Mouse (Mus musculus) lung, embryonic 15.5 days (tissue): ENCODE measurements at regions not wholly inside any gene's neighbourhood (a gene's known extent, or its start where the extent isn't known, plus 50 kb on each side); places are given as distances from the start of the nearest gene placed in this dataset.

Experiments used
- ATAC-seq: fragments of 200-750 bp; cut with Nextera tagmentation; 2 replicates; pipeline ENCODE4 v1.8.0; 2017; ENCODE audit warnings: moderate number of reproducible peaks, borderline replicate concordance; ENCODE audit not compliant: low FRiP score, low TSS enrichment; ENCODE audit errors: extremely low read depth
- H3K27ac ChIP-seq: fragments of 300-500 bp; sonication (generic); 2 replicates; pipeline ENCODE4 v1.5.1; 2015; ENCODE audit warnings: moderate library complexity, mild to moderate bottlenecking, inconsistent platforms
- H3K27me3 ChIP-seq: fragments of 300-500 bp; sonication (generic); 2 replicates; pipeline ENCODE4 v1.6.1; 2015; ENCODE audit warnings: inconsistent platforms
- H3K36me3 ChIP-seq: fragments of 300-500 bp; sonication (generic); 2 replicates; pipeline ENCODE4 v1.6.1; 2015; ENCODE audit warnings: inconsistent platforms
- H3K4me1 ChIP-seq: fragments of 300-500 bp; sonication (generic); 2 replicates; pipeline ENCODE4 v1.6.1; 2015; ENCODE audit warnings: inconsistent platforms
- H3K4me2 ChIP-seq: fragments of 300-500 bp; sonication (generic); 2 replicates; pipeline ENCODE4 v1.6.1; 2015; ENCODE audit warnings: inconsistent platforms, mild to moderate bottlenecking, moderate library complexity
- H3K4me3 ChIP-seq: fragments of 300-500 bp; sonication (generic); 2 replicates; pipeline ENCODE4 v1.5.1; 2015; ENCODE audit warnings: mild to moderate bottlenecking, inconsistent platforms
- H3K9ac ChIP-seq: fragments of 300-500 bp; sonication (generic); 2 replicates; pipeline ENCODE4 v1.6.1; 2015; ENCODE audit warnings: inconsistent platforms
- H3K9me3 ChIP-seq: fragments of 300-500 bp; sonication (generic); 2 replicates; pipeline ENCODE4 v1.6.1; 2016; ENCODE audit warnings: inconsistent platforms
- WGBS: fragments of 180-500 bp; shearing (Covaris S2); methylation state at CpG from one replicate; pipeline ENCODE4 v1.1.7; 2015; 5-methylcytosine and 5-hydroxymethylcytosine counted together

GRCm38 (mm10) chr15:62314449-62314848 is 1391.6 kb upstream of the A1bg start:
- Histone ChIP-seq H3K9ac (no peak overlapping the region), H3K4me1 (no peaks in the 10 kb centered on the region), H3K27ac (no peak overlapping the region), H3K4me3 (no peak overlapping the region), H3K36me3 (no peaks in the 10 kb centered on the region), H3K9me3 (no peaks in the 10 kb centered on the region), H3K27me3 (no peaks in the 10 kb centered on the region), H3K4me2 (no peak overlapping the region)
- no peak for ATAC-seq
- WGBS = 62% methylated on average over 2 of the region's 2 CpGs

- Histone ChIP-seq H3K27ac (no peak overlapping the region), H3K27me3 (no peaks in the 10 kb centered on the region), H3K9me3 (no peaks in the 10 kb centered on the region), H3K9ac (no peak overlapping the region), H3K4me2 (no peak overlapping the region), H3K4me1 (no peaks in the 10 kb centered on the region), H3K4me3 (no peak overlapping the region), H3K36me3 (no peaks in the 10 kb centered on the region)
- no peak for ATAC-seq
- WGBS = 83% methylated on average over 3 of the region's 3 CpGs
These were observed 1379.4 kb upstream of the A1bg start for GRCm38 (mm10) chr15:62302233-62302632.

- Histone ChIP-seq H3K36me3 (no peaks in the 10 kb centered on the region), H3K9ac (no peak overlapping the region), H3K27ac (no peak overlapping the region), H3K4me3 (no peak overlapping the region), H3K4me1 (no peaks in the 10 kb centered on the region), H3K4me2 (no peak overlapping the region), H3K9me3 (no peaks in the 10 kb centered on the region), H3K27me3 (no peaks in the 10 kb centered on the region)
- ATAC-seq = no peak
- 84% methylated on average over 3 of the region's 3 CpGs for WGBS
These were observed 1378.8 kb upstream of the A1bg start for GRCm38 (mm10) chr15:62301567-62301966.

GRCm38 (mm10) chr15:62297138-62297537 is 1374.3 kb upstream of the A1bg start:
- Histone ChIP-seq H3K9me3 (no peaks in the 10 kb centered on the region), H3K27me3 (no peaks in the 10 kb centered on the region), H3K27ac (no peak overlapping the region), H3K4me3 (no peak overlapping the region), H3K4me2 (no peak overlapping the region), H3K9ac (no peak overlapping the region), H3K36me3 (no peaks in the 10 kb centered on the region), H3K4me1 (peaks cover 12% of the 10 kb centered on the region)
- no peak for ATAC-seq
- 86% methylated on average over 5 of the region's 5 CpGs for WGBS

GRCm38 (mm10) chr15:62295233-62295927 is 1372.6 kb upstream of the A1bg start:
- Histone ChIP-seq H3K4me3 (no peak overlapping the region), H3K36me3 (no peaks in the 10 kb centered on the region), H3K4me1 (peaks cover 12% of the 10 kb centered on the region), H3K27ac (peak overlapping the region; percentile 30), H3K9ac (no peak overlapping the region), H3K4me2 (peak overlapping the region; percentile 37), H3K9me3 (no peaks in the 10 kb centered on the region), H3K27me3 (no peaks in the 10 kb centered on the region)
- ATAC-seq = peak; percentile 27; the same call in 1 of the 2 replicates
- 31% methylated on average over 8 of the region's 8 CpGs for WGBS

- Histone ChIP-seq H3K9ac (no peak overlapping the region), H3K9me3 (no peaks in the 10 kb centered on the region), H3K27me3 (no peaks in the 10 kb centered on the region), H3K27ac (peak overlapping the region; percentile 30), H3K36me3 (no peaks in the 10 kb centered on the region), H3K4me1 (peaks cover 12% of the 10 kb centered on the region), H3K4me3 (no peak overlapping the region), H3K4me2 (peak overlapping the region; percentile 37)
- 22% methylated on average over 3 of the region's 3 CpGs for WGBS
- ATAC-seq = peak; percentile 31; the same call in 1 of the 2 replicates
These were observed 1372.0 kb upstream of the A1bg start for GRCm38 (mm10) chr15:62294786-62295185.

- no peaks in the 10 kb centered on the region for H3K9me3 ChIP-seq
- H3K9ac ChIP-seq = no peak overlapping the region
- no peak overlapping the region for H3K4me2 ChIP-seq
- H3K27me3 ChIP-seq = no peaks in the 10 kb centered on the region
- 69% methylated on average over 3 of the region's 3 CpGs for whole genome bisulfite sequencing
- H3K4me1 ChIP-seq = peaks cover 12% of the 10 kb centered on the region
- no peak overlapping the region for H3K27ac ChIP-seq
- no peak for ATAC-seq
- no peaks in the 10 kb centered on the region for H3K36me3 ChIP-seq
- H3K4me3 ChIP-seq = no peak overlapping the region
These were observed 1370.1 kb upstream of the A1bg start for GRCm38 (mm10) chr15:62292876-62293275.

GRCm38 (mm10) chr15:62290687-62291086 is 1367.9 kb upstream of the A1bg start:
- H3K27ac ChIP-seq = no peak overlapping the region
- H3K27me3 ChIP-seq = no peaks in the 10 kb centered on the region
- peaks cover 17% of the 10 kb centered on the region for H3K4me1 ChIP-seq
- H3K9ac ChIP-seq = no peak overlapping the region
- H3K36me3 ChIP-seq = no peaks in the 10 kb centered on the region
- H3K4me2 ChIP-seq = no peak overlapping the region
- no peak for ATAC-seq
- no peaks in the 10 kb centered on the region for H3K9me3 ChIP-seq
- WGBS = 90% methylated on average over 4 of the region's 4 CpGs
- no peak overlapping the region for H3K4me3 ChIP-seq

- Histone ChIP-seq H3K9ac (no peak overlapping the region), H3K4me1 (peaks cover 22% of the 10 kb centered on the region; the same call in 1 of the 2 replicates), H3K27ac (no peak overlapping the region), H3K27me3 (no peaks in the 10 kb centered on the region), H3K4me3 (no peak overlapping the region), H3K36me3 (no peaks in the 10 kb centered on the region), H3K9me3 (no peaks in the 10 kb centered on the region), H3K4me2 (no peak overlapping the region)
- WGBS = 55% methylated on average over 11 of the region's 11 CpGs
- no peak for ATAC-seq
These were observed 1364.1 kb upstream of the A1bg start for GRCm38 (mm10) chr15:62286666-62287655.

- no peak overlapping the region for H3K4me3 ChIP-seq
- H3K9me3 ChIP-seq = no peaks in the 10 kb centered on the region
- H3K36me3 ChIP-seq = no peaks in the 10 kb centered on the region
- no peak for ATAC-seq
- no peak overlapping the region for H3K4me2 ChIP-seq
- no peaks in the 10 kb centered on the region for H3K27me3 ChIP-seq
- 82% methylated on average over 7 of the region's 7 CpGs for WGBS
- H3K4me1 ChIP-seq = peaks cover 27% of the 10 kb centered on the region; the same call in 1 of the 2 replicates
- H3K27ac ChIP-seq = no peak overlapping the region; the same call in 1 of the 2 replicates
- H3K9ac ChIP-seq = no peak overlapping the region
These were observed 1362.1 kb upstream of the A1bg start for GRCm38 (mm10) chr15:62284606-62285531.

GRCm38 (mm10) chr15:62283661-62284429 is 1361.0 kb upstream of the A1bg start:
- Histone ChIP-seq H3K9me3 (no peaks in the 10 kb centered on the region), H3K4me2 (no peak overlapping the region), H3K9ac (no peak overlapping the region), H3K4me1 (peaks cover 31% of the 10 kb centered on the region), H3K27me3 (no peaks in the 10 kb centered on the region), H3K4me3 (no peak overlapping the region), H3K36me3 (no peaks in the 10 kb centered on the region), H3K27ac (peak overlapping the region; percentile 1)
- WGBS = 45% methylated on average over 6 of the region's 6 CpGs
- 0 out of 2 replicates have a peak, but pooled peaks have one; percentile 28 for ATAC-seq
